Mouse (Mus musculus) bone marrow, adult 2 months (tissue): Measurements from ENCODE around the gene Ttc19.

Experiments used
- CTCF ChIP-seq: fragments of 200-500 bp; IDR thresholded peaks from 2 replicates; pipeline ENCODE4 v1.5.1; 2011; ENCODE audit warnings: low read length, control low read depth; ENCODE audit not compliant: control insufficient read depth, insufficient read depth
- POLR2A ChIP-seq: fragments of 200-500 bp; IDR thresholded peaks from 2 replicates; pipeline ENCODE4 v1.6.1; 2011; ENCODE audit warnings: low read depth, mild to moderate bottlenecking, control low read depth, low read length, borderline replicate concordance; ENCODE audit not compliant: control insufficient read depth

DNA sequence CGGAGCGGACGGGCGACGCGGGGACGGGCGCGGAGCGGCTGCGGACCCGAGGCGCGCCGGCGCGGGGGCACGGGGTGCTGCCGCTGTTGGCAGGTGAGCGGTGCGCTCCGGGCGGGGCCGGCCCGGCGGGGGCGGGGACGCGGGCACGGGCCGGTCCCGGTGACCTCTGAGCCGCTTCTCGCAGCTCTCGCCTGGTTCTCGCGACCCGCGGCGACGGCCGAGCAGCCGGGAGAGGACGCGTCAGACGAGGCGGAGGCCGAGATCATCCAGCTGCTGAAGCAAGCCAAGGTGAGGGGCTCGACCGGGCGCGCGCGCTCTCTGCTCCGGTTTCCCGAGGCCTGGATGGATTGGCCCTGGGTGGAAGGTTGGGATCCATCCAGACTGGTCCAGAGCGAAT is 326 bp downstream of the Ttc19 start:
- no peak for TF ChIP-seq POLR2A
- no peak for TF ChIP-seq CTCF
